Mouse (Mus musculus) myocyte (in vitro differentiated cells): ENCODE measurements around the gene Cd2bp2. TPM values are rescaled to one million over a fixed set of nuclear protein-coding genes. Genes with fewer than 3 reads are reported as not detected.

ENCODE experiments used
- H3K27me3 ChIP-seq: one replicate; pipeline ENCODE4 v1.6.1; 2011; ENCODE audit not compliant: control insufficient read depth, insufficient read depth, insufficient read length
- H3K36me3 ChIP-seq: one replicate; pipeline ENCODE4 v1.6.1; 2011; ENCODE audit not compliant: control insufficient read depth, insufficient read depth
- H3K4me2 ChIP-seq: one replicate; pipeline ENCODE4 v1.6.1; 2011; ENCODE audit warnings: low read depth, control low read depth
- H3K4me3 ChIP-seq: one replicate; pipeline ENCODE4 v1.5.1; 2011; ENCODE audit warnings: mild to moderate bottlenecking, control low read depth, moderate library complexity
- H3K79me2 ChIP-seq: one replicate; pipeline ENCODE4 v1.6.1; 2011; ENCODE audit not compliant: control insufficient read depth, insufficient read depth
- H3ac ChIP-seq: one replicate; pipeline ENCODE4 v1.6.1; 2011; ENCODE audit not compliant: control insufficient read depth, insufficient read length
- CEBPB ChIP-seq: IDR thresholded peaks from 2 replicates; pipeline ENCODE4 v1.6.1; 2011; ENCODE audit warnings: mild to moderate bottlenecking, moderate library complexity; ENCODE audit not compliant: poor library complexity, insufficient read depth, severe bottlenecking
- E2F4 ChIP-seq: IDR thresholded peaks from one replicate; pipeline ENCODE4 v1.6.1; 2011; ENCODE audit warnings: mild to moderate bottlenecking, control low read depth, moderate library complexity; ENCODE audit not compliant: insufficient read depth
- MAX ChIP-seq: IDR thresholded peaks from one replicate; pipeline ENCODE4 v1.6.1; 2011; ENCODE audit warnings: low read depth, mild to moderate bottlenecking, control low read depth
- MYOD1 ChIP-seq, 3 experiments: IDR thresholded peaks; one replicate each; pipeline ENCODE4 v1.6.1; 2011; ENCODE audit warnings: control low read depth in 2 of 3, low read depth in 2 of 3, mild to moderate bottlenecking in 2 of 3, moderate library complexity in 1 of 3; ENCODE audit not compliant: insufficient read length in 2 of 3, control insufficient read depth in 1 of 3
- MYOG ChIP-seq, 3 experiments: IDR thresholded peaks; one replicate each; pipeline ENCODE4 v1.6.1; 2011; ENCODE audit warnings: control low read depth in 2 of 3, low read depth in 2 of 3, mild to moderate bottlenecking in 2 of 3; ENCODE audit not compliant: insufficient read length in 2 of 3, control insufficient read depth in 1 of 3, insufficient read depth in 1 of 3
- POLR2A ChIP-seq: IDR thresholded peaks from one replicate; pipeline ENCODE4 v1.6.1; 2011; ENCODE audit warnings: low read depth, mild to moderate bottlenecking, control low read depth, moderate library complexity; ENCODE audit not compliant: insufficient read length
- POLR2AphosphoS2 ChIP-seq: IDR thresholded peaks from one replicate; pipeline ENCODE4 v1.6.1; 2011; ENCODE audit warnings: low read depth, control low read depth; ENCODE audit not compliant: insufficient read length
- REST ChIP-seq: IDR thresholded peaks from one replicate; pipeline ENCODE4 v1.6.1; 2011; ENCODE audit warnings: mild to moderate bottlenecking, control low read depth, moderate library complexity; ENCODE audit not compliant: insufficient read depth, insufficient read length
- SRF ChIP-seq: IDR thresholded peaks from one replicate; pipeline ENCODE4 v1.6.1; 2011; ENCODE audit warnings: low read depth; ENCODE audit not compliant: control insufficient read depth, insufficient read length
- TCF12 ChIP-seq: IDR thresholded peaks from one replicate; pipeline ENCODE4 v1.6.1; 2011; ENCODE audit warnings: mild to moderate bottlenecking, control low read depth; ENCODE audit not compliant: poor library complexity, insufficient read depth, severe bottlenecking
- TCF3 ChIP-seq: IDR thresholded peaks from one replicate; pipeline ENCODE4 v1.6.1; 2011; ENCODE audit warnings: low read depth, control low read depth; ENCODE audit not compliant: insufficient read length
- USF1 ChIP-seq: IDR thresholded peaks from one replicate; pipeline ENCODE4 v1.6.1; 2011; ENCODE audit warnings: low read depth, mild to moderate bottlenecking, control low read depth, moderate library complexity
- polyA plus RNA-seq: library from polyadenylated mRNA; unstranded; fragments of >200 nt; fragmentation: generic; extraction: Trizol; gene quantifications from one replicate; pipeline ENCODE4 v1.2.1, GENCODE M21; 2012; ENCODE audit warnings: missing spikeins

Gene Cd2bp2
- polyA plus RNA-seq, 1 experiment = 58.3 TPM

GRCm38 (mm10) chr7:127223515-127224478 lies 27.9 kb upstream of the Cd2bp2 start:
- H3ac ChIP-seq = no peak overlapping the region
- no peak for TF ChIP-seq REST
- TF ChIP-seq CEBPB = no peak
- no peak for TF ChIP-seq TCF12
- no peak for TF ChIP-seq POLR2A
- no peak for TF ChIP-seq MYOG (IDR thresholded peaks at IDR 0.05; ENCODE audit: control insufficient read depth in 1 of 3, insufficient read depth in 1 of 3, insufficient read length in 2 of 3, low read depth in 2 of 3)
- no peak for TF ChIP-seq POLR2AphosphoS2
- no peak for TF ChIP-seq MYOD1 (IDR thresholded peaks at IDR 0.05; ENCODE audit: control insufficient read depth in 1 of 3, insufficient read length in 2 of 3, low read depth in 2 of 3)
- TF ChIP-seq MAX = no peak
- no peak for TF ChIP-seq SRF
- no peak for TF ChIP-seq TCF3
- TF ChIP-seq USF1 = no peak
- TF ChIP-seq E2F4 = no peak
- no peak overlapping the region for H3K4me2 ChIP-seq
- H3K4me3 ChIP-seq = no peak overlapping the region
- H3K27me3 ChIP-seq = no peaks in the 10 kb centered on the region
- H3K36me3 ChIP-seq = no peaks in the 10 kb centered on the region
- H3K79me2 ChIP-seq = no peaks in the 10 kb centered on the region

GRCm38 (mm10) chr7:127223106-127223505 lies 27.3 kb upstream of the Cd2bp2 start:
- no peak overlapping the region for H3K4me2 ChIP-seq
- H3K27me3 ChIP-seq = no peaks in the 10 kb centered on the region
- no peaks in the 10 kb centered on the region for H3K36me3 ChIP-seq
- H3K79me2 ChIP-seq = no peaks in the 10 kb centered on the region
- TF ChIP-seq MYOG (IDR thresholded peaks at IDR 0.05; ENCODE audit: control insufficient read depth in 1 of 3, insufficient read depth in 1 of 3, insufficient read length in 2 of 3, low read depth in 2 of 3) = no peak
- no peak for TF ChIP-seq E2F4
- TF ChIP-seq TCF3 = no peak
- no peak overlapping the region for H3K4me3 ChIP-seq
- no peak overlapping the region for H3ac ChIP-seq

- no peaks in the 10 kb centered on the region for H3K27me3 ChIP-seq
- no peak overlapping the region for H3K4me3 ChIP-seq
- no peaks in the 10 kb centered on the region for H3K36me3 ChIP-seq
- H3K4me2 ChIP-seq = no peak overlapping the region
- H3ac ChIP-seq = no peak overlapping the region
- TF ChIP-seq POLR2A = no peak
- TF ChIP-seq E2F4 = no peak
- no peak for TF ChIP-seq MYOG (IDR thresholded peaks at IDR 0.05; ENCODE audit: control insufficient read depth in 1 of 3, insufficient read depth in 1 of 3, insufficient read length in 2 of 3, low read depth in 2 of 3)
- no peak for TF ChIP-seq TCF12
- TF ChIP-seq MAX = no peak
- no peak for TF ChIP-seq CEBPB
- TF ChIP-seq TCF3 = no peak
- no peak for TF ChIP-seq USF1
- TF ChIP-seq POLR2AphosphoS2 = no peak
- TF ChIP-seq SRF = no peak
- TF ChIP-seq MYOD1 (IDR thresholded peaks at IDR 0.05; ENCODE audit: control insufficient read depth in 1 of 3, insufficient read length in 2 of 3, low read depth in 2 of 3) = no peak
- TF ChIP-seq REST = no peak
- no peaks in the 10 kb centered on the region for H3K79me2 ChIP-seq
These were observed 24.6 kb upstream of the Cd2bp2 start for GRCm38 (mm10) chr7:127220440-127220839.

GRCm38 (mm10) chr7:127218670-127219069 lies 22.8 kb upstream of the Cd2bp2 start:
- no peak overlapping the region for H3ac ChIP-seq
- no peaks in the 10 kb centered on the region for H3K27me3 ChIP-seq
- no peak overlapping the region for H3K4me2 ChIP-seq
- no peaks in the 10 kb centered on the region for H3K79me2 ChIP-seq
- H3K36me3 ChIP-seq = no peaks in the 10 kb centered on the region
- no peak overlapping the region for H3K4me3 ChIP-seq
- no peak for TF ChIP-seq E2F4

GRCm38 (mm10) chr7:127217901-127218642 lies 22.2 kb upstream of the Cd2bp2 start:
- no peak overlapping the region for H3ac ChIP-seq
- peak in 2 of 3 experiments; percentile 10 to 30 for TF ChIP-seq MYOD1 (IDR thresholded peaks at IDR 0.05; ENCODE audit: control insufficient read depth in 1 of 3, insufficient read length in 2 of 3, low read depth in 2 of 3)
- TF ChIP-seq POLR2AphosphoS2 = no peak
- peak in 1 of 3 experiments; percentile 11 for TF ChIP-seq MYOG (IDR thresholded peaks at IDR 0.05; ENCODE audit: control insufficient read depth in 1 of 3, insufficient read depth in 1 of 3, insufficient read length in 2 of 3, low read depth in 2 of 3)
- H3K79me2 ChIP-seq = no peaks in the 10 kb centered on the region
- no peak overlapping the region for H3K4me3 ChIP-seq
- H3K36me3 ChIP-seq = no peaks in the 10 kb centered on the region
- H3K4me2 ChIP-seq = no peak overlapping the region
- no peaks in the 10 kb centered on the region for H3K27me3 ChIP-seq
